Mouse (Mus musculus) heart, adult 2 months (tissue): ENCODE measurements around the gene Olfr608.

Experiments
- CTCF ChIP-seq: fragments of 200-600 bp; IDR thresholded peaks from 2 replicates; pipeline ENCODE4 v1.8.1; 2022; ENCODE audit warnings: antibody characterized with exemption, mild to moderate bottlenecking, moderate library complexity
- EP300 ChIP-seq: fragments of 200-500 bp; IDR thresholded peaks from 2 replicates; pipeline ENCODE4 v1.6.1; 2011; ENCODE audit warnings: low read depth, low read length, control low read depth; ENCODE audit not compliant: insufficient read depth
- POLR2A ChIP-seq: fragments of 200-500 bp; IDR thresholded peaks from 2 replicates; pipeline ENCODE4 v1.6.1; 2011; ENCODE audit warnings: mild to moderate bottlenecking, low read depth, low read length, control low read depth; ENCODE audit not compliant: insufficient read depth

DNA sequence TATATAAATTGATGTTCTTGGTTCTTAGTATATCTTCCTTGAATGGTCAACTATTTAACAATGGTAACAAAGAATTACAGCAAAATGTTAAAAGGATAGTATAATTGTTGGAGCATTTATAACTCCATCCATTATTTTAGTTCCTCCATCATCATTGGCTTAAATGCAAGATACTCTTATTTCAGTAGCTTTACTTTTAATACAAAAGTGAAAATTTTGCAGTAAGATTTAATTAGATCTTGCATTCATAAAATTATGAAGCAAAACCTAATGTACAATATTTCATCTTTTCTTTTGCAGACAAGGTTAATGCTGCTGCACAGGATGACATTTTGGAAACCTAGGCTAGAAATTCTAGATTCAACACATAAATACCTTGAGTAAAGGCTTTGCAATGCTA, at the start of gene Olfr608:
- TF ChIP-seq CTCF (no peak), POLR2A (no peak), EP300 (no peak)
